Mouse (Mus musculus) heart, postnatal 4 days (tissue): ENCODE measurements around the gene Eif4g2. TPM values are rescaled to one million over a fixed set of nuclear protein-coding genes. Genes with fewer than 3 reads are reported as not detected.
A peak's percentile ranks its signal among the peaks of the same experiment; 100 is the strongest.

Experiments
- DNase-seq: peaks from one replicate; pipeline ENCODE4 v3.0.0; 2021
- total RNA-seq, 2 experiments: library from RNA; stranded (reverse); gene quantifications; 2 replicates each; pipeline ENCODE4 v1.2.3; 2021

The Eif4g2 gene
- 1,000 to 10,000 TPM in 1 of 2 experiments, 100 to 1,000 TPM in 1; 990 to 1,046 TPM for total RNA-seq

DNA sequence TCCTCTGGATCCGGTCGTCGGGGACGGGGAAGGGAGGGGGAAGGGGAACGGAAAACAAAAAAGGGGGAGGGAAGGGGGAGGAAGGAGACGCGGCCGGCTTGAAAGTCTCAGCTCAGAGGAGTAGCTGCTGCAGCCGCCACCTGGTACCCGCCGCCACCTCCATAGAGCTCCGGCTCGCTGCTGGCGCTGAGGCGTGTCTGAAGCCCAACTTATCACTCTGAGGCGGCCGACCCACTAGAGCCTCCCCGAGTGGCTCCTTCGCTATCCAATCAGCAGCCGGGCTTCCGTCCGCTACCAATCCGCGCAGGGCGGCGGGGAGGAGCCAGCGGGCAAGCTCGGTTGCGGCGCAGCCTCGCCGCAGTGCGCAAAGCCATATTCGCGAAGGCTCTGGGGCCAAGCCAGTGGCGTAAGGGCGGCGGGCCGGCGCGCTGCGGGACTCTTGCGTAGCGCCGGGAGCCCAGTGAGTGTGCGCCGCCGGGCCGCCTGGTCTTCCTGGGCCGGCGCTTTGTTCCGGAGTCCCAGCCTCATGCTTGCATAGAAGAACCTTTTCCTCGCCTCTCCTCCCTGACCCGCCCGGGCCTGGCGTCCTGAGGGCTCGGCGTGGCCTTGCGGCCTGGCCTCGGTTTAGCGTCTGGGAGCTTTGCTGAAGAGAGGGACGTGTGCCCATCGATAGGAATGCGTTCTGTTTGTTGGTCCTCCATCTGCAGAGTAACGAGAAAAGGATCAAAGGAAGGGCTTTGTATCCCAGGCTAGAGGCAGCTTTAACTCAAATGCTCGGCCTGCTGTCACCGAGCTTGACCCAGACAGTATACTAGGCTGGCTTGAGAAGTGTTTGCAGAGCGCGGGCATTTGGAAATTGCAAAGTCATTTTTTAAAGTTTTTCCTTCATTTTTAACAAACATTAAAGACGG, at the start of gene Eif4g2:
Gene Eif4g2 (minus strand): TSS at position 209 of the 911 bp plus-strand sequence.
- peak; percentile 99 for DNase-seq

- no peak for DNase-seq
Measured at GRCm38 (mm10) chr7:111132596-111132995, 49.8 kb upstream of the Eif4g2 start.

GRCm38 (mm10) chr7:111126636-111127395, 44.0 kb upstream of the Eif4g2 start:
- no peak for DNase-seq

- DNase-seq, result no peak
Measured at GRCm38 (mm10) chr7:111123761-111124546, 41.1 kb upstream of the Eif4g2 start.

GRCm38 (mm10) chr7:111122531-111123130, 39.8 kb upstream of the Eif4g2 start:
- peak; percentile 98 for DNase-seq

GRCm38 (mm10) chr7:111122084-111122530, 39.3 kb upstream of the Eif4g2 start:
- DNase-seq, result peak; percentile 77

GRCm38 (mm10) chr7:111121522-111121921, 38.7 kb upstream of the Eif4g2 start:
- no peak for DNase-seq

DNA sequence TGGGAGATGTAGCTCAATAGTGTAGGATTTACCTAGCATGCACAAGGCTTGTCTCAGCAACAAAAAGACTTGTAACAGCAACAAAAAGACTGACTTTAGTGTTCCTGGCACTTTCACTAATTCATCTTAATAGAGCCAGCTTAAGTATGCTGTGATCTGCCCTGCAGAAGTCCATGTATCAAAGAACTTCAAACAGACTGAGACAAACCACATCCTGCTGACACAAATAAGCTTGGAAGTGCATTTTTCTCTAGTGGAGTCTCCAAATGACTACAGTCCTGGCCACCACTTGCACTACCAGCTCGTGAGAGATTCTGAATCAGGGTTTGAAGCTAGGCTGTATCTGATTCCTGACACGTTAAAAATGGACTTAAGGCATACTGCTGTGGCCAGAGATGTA, 26.7 kb upstream of the Eif4g2 start:
- DNase-seq, result no peak

DNA sequence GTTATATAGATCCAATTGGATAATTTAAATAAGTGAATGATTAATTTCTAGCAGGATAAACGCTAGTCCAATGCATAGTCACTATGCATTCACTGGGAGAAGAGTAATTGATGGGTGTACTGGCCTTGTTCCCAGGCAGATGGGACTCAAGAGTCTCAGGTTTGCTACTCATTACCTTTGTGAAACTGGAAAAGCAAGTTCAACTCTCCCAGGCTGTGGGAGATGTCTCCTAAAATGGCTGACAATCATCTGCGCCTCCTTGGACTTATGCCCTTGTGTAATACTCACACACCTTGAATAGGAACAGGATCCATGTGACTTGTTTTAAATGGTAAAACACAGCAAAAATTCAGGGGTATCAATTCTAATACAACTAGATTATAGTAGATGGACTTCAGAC, 26.3 kb upstream of the Eif4g2 start:
- no peak for DNase-seq

DNA sequence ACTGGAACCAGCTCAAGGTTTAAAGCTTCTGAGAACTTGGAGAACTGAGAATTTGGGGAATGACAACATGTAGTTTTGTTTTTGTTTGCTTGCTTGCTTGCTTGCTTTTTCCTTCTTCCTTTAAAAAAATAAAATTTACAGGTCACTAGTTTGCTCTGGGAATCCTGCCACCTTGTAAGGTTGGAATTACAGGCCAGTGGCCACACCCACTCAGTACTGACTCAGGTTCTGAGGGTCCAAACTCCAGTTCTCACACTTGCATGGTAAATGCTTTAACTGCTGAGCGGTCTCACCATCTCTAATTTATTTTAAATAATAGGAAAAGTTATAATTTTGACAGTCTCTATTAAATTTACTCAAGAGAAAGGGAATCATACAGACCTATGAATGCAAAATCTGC, 15.4 kb upstream of the Eif4g2 start:
- DNase-seq, result no peak

- DNase-seq, result no peak
Measured at GRCm38 (mm10) chr7:111095169-111095568, 12.3 kb upstream of the Eif4g2 start.

DNA sequence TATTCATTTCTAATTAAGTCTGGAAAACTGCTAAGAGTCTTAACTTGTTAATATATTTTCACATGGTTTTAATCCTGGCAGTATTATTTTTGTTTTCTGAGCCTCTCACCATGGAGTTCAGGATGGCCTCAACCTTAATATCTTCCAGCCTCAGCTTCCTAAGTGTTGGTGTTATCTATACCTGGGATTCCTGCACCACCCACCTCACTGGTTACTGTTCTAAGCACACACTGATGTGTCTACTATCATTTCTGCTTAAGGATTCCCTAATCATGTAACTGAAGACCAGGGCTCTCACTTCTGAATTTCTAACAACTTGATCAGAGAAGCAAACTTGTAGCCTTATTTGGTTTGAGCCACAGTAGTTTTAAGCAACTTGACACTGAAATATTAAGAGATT, 2.3 kb upstream of the Eif4g2 start:
- no peak for DNase-seq

DNA sequence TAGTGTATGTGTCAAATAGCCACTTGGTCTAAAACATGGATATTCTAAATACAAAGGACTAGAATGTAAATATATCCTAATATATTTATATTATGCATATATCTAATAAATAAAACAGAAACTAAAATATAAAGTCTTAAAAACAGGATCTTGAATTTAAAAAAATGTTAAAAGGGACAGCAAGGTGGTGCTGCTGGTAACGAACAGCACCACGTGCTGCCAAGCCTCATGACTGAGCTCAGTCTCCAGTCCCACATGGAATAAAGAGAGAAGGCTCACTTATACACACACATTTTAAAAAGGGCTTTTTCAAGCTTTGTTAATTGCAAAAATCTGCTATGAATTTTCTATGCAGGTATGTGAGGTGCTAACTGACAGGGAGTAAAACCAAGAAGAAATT, 1.6 kb upstream of the Eif4g2 start:
- DNase-seq, result no peak

- no peak for DNase-seq
Measured at GRCm38 (mm10) chr7:111083733-111084120, 897 bp upstream of the Eif4g2 start.

DNA sequence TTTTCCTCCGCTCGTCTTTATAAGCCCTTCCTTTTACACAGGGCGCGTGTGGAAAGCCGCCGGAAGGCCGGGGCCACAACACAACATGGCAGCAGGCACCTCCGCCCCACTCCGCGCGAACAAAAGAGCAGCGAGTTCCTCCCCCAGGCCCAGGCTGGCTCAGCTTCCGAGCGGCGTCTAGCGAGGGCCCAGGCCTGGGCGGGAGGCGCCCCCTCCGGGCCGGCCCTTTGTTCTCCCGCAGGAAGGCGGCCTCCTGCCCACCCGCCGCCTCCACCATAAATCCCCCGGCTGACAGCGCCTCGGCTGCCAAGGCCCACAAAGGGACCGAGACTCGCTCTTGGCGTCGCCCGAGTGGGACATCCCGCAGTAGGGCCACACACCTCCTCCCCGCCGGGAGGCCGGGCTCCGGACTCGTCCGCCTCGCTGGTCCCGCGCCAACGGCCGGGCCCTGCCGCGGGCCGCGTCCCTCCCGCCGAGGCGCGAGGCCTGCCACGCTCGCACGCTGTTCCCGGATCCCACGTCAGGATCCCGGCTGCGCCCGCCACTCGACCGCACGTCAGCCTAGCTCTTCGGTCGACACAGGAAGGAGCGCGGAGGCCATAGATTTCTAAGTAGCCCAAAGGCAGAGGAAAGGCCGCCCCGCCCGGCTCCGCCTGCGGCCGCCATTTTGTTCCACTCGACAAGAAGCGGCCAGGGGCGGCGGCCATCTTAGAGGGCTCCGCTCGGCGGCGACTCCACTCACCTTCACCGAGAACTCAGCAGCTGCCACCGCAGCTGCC, 598 bp downstream of the Eif4g2 start:
- peak; percentile 88 for DNase-seq

DNA sequence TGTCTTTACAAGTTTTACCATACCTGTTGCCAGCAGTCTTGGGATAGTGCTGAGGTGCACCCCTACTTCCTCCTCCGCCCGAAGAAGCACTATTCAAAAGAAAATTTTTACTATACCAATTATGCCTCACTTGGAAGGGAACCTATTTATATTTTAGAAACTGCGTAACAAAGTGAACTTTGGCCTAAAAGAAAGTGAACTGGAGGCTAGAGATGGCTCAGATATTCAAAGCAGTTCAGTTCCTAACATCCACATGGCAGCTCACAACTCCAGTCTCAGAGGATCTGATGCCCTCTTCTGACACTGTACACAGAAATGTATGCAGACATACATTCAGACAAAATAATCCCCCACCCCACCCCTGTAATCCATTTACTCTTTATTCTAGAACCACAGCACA, 2.0 kb downstream of the Eif4g2 start:
- no peak for DNase-seq

GRCm38 (mm10) chr7:111080026-111080425, 2.8 kb downstream of the Eif4g2 start:
- DNase-seq, result no peak

DNA sequence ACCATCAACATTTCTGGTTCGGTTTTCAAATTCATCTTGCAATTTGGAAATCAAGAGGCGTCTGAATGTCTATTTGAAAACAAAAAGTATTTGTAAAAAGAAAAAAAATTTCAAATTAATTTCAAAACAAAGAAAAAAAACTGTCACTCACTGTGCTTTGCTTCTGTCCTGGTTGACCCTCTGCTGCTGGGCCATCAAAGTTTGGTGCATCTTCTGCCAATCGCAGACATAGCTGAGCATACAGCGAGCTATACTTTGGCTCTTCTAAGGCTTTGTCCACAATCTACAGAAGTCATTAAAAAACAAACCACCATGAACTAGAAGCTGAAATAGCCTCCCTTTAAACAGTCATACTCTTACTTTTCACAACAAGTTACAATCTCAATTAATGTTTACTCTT, 4.6 kb downstream of the Eif4g2 start:
- DNase-seq, result no peak

DNA sequence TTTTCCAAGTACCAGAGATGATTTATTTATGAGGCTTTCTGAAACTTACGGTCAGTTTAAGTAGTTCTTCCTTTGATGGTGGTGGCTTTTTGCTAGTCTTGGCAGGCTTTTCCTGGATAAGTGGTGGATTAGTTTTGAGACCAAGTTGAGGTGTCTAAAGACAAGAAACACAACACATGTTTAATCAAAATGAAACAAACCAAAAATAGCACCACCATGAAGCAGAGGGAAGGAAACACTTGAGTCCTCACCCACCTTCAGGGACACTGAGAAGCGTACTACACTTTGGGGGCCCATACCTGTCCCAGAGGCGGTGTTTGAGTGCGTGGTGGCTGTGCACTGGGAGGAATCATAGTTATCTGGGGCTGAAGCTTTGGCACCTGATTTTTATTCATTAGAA, 7.5 kb downstream of the Eif4g2 start:
- no peak for DNase-seq

GRCm38 (mm10) chr7:111072410-111072809, 10.4 kb downstream of the Eif4g2 start:
- no peak for DNase-seq

DNA sequence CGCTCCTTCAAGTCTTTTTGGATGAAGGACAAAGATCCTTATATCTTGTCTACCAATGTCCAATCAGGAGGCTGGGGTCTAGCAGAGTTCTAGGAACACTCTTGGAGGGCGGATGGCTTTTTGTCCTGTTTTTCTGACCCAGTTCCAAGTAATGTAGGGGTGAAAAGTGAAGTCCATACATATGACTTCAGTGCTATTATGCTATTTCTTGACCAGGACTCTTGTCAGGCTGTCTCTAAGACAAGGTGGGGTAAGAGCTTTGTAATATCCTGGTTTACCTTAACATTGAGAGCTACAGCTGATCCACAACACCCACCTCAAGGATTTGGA, 12.7 kb downstream of the Eif4g2 start:
- DNase-seq, result no peak
